19 mouse cellular contexts compared by ENCODE assay signal in genomic region chr1:132063096-132063495, GRCm38 (mm10). TPM values are rescaled to one million over a fixed set of nuclear protein-coding genes. Genes with fewer than 3 reads are reported as not detected.
A peak's percentile ranks its signal among the peaks of the same experiment; 100 is the strongest.
DNase-seq lines count a peak whose midpoint lies in the region; ATAC-seq and TF ChIP-seq lines count a peak whose summit lies in the region.
"Had no signal": no experiment of that assay in that cellular context is flagged by ENCODE, and none has a peak within 500 bp of the region (broad histone marks: within the 10 kb centered on the region; RNA-seq: fewer than 3 reads in every experiment).

No protein-coding gene starts in this region.

- peak overlapping the region; percentile 75; the same call in 1 of the 2 replicates for H3K27ac ChIP-seq in kidney, postnatal 0 days
- H3K27ac ChIP-seq: hindbrain, embryonic 12.5 days; hindbrain, embryonic 15.5 days had no signal

- H3K36me3 ChIP-seq in kidney, postnatal 0 days (ENCODE audit: insufficient read depth, low read length) = no peaks in the 10 kb centered on the region
- H3K36me3 ChIP-seq: hindbrain, embryonic 12.5 days; hindbrain, embryonic 15.5 days had no signal

- ATAC-seq in kidney, postnatal 0 days (replicated peaks; ENCODE audit: low FRiP score, low read depth) = no peak
- ATAC-seq in erythroid progenitor cell, adult 5-6 weeks (replicated peaks; ENCODE audit: low FRiP score, poor library complexity, severe bottlenecking) = no peak
- ATAC-seq: forebrain, embryonic 14.5 days; forebrain, postnatal 0 days had no signal

- no peaks in the 10 kb centered on the region; the same call in 1 of the 2 replicates for H3K27me3 ChIP-seq in kidney, postnatal 0 days (ENCODE audit: insufficient read depth, low read length)

- no peaks in the 10 kb centered on the region for H3K9me3 ChIP-seq in kidney, postnatal 0 days (replicated peaks; ENCODE audit: low read length)
- H3K9me3 ChIP-seq: hindbrain, embryonic 12.5 days; hindbrain, embryonic 15.5 days had no signal

- H3K4me3 ChIP-seq in kidney, postnatal 0 days (replicated peaks; ENCODE audit: low read depth, low read length) = no peak overlapping the region
- H3K4me3 ChIP-seq: gastrocnemius, adult 2 months; hindbrain, embryonic 12.5 days; hindbrain, embryonic 15.5 days had no signal

- 48% methylated on average over 4 of the region's 4 CpGs for WGBS in kidney, postnatal 0 days

- H3K4me1 ChIP-seq in kidney, postnatal 0 days (replicated peaks; ENCODE audit: insufficient read depth, low read length) = peaks cover 9% of the 10 kb centered on the region; the same call in 1 of the 2 replicates

- peak; percentile 64 to 79 for DNase-seq in adrenal gland, adult (ENCODE audit: inconsistent age in 2 of 2, low spot score in 1 of 2)
- DNase-seq in adrenal gland, postnatal 25 days = no peak
- no peak for DNase-seq in kidney, postnatal 0 days (ENCODE audit: low spot score)
- no peak for DNase-seq in kidney, postnatal 14 days
- peak; percentile 31 for DNase-seq in adrenal gland, postnatal 10 days
- DNase-seq in left cerebral cortex, postnatal 25 days (ENCODE audit: low spot score in 2 of 2) = no peak
- DNase-seq: B cell, adult 2 months; cerebellum, adult 18-20 months; cerebellum, adult 9-10 months; cerebellum, postnatal 14 days; forebrain, postnatal 0 days; gastrocnemius, adult 2 months; gastrocnemius, postnatal 14 days; heart, adult 11 months had no signal

- TF ChIP-seq CTCF in kidney, postnatal 0 days (IDR thresholded peaks at IDR 0.05; ENCODE audit: low read depth) = no peak

- no peak overlapping the region for H3K4me2 ChIP-seq in kidney, postnatal 0 days (ENCODE audit: low read length)
- H3K4me2 ChIP-seq: heart, embryonic 11.5 days; hindbrain, embryonic 12.5 days; hindbrain, embryonic 15.5 days had no signal

- H3K9ac ChIP-seq in kidney, postnatal 0 days (ENCODE audit: low read depth, low read length) = no peak overlapping the region
- H3K9ac ChIP-seq: forebrain, postnatal 0 days; hindbrain, embryonic 12.5 days; hindbrain, embryonic 15.5 days had no signal

- intact Hi-C loops in left cerebral cortex, postnatal 25 days (cut with DNase I) = no loop called here

RNA-seq across cellular contexts. Expression of gene Mfsd4a, which starts 4.8 kb away (rescaled TPM):
- 29.5 and 29.9 TPM in 2 replicates for total RNA-seq in adrenal gland, postnatal 25 days (2021)
- polyA plus RNA-seq in kidney, postnatal 0 days (2015; fragmentation: Nextera tagmentation; extraction: Ambion mirVana) = 25.1 and 27.3 TPM in 2 replicates
- total RNA-seq in adrenal gland, postnatal 10 days (2021) = 1 to 10 TPM; 4.1 to 5.4 TPM
- total RNA-seq in erythroid progenitor cell, adult 5-6 weeks (2015; ENCODE audit: low replicate concordance) = 0.72 TPM in 1 of 2 replicates, not detected in the other
- 0.15 and 5.4 TPM in 2 replicates for total RNA-seq in erythroid progenitor cell, adult 5-6 weeks (2017; ENCODE audit: low replicate concordance)
- total RNA-seq in left cerebral cortex, postnatal 25 days (2021) = 10 to 100 TPM; 73.5 to 87.6 TPM

RNA-seq across cellular contexts. Expression of gene Elk4, which starts 55.7 kb away (rescaled TPM):
- total RNA-seq in adrenal gland, postnatal 25 days (2021) = 100 and 117 TPM in 2 replicates
- polyA plus RNA-seq in kidney, postnatal 0 days (2015; fragmentation: Nextera tagmentation; extraction: Ambion mirVana) = 21.4 and 22.0 TPM in 2 replicates
- total RNA-seq in adrenal gland, postnatal 10 days (2021) = 100 to 1,000 TPM; 115 to 128 TPM
- total RNA-seq in erythroid progenitor cell, adult 5-6 weeks (2015; ENCODE audit: low replicate concordance) = 143 and 156 TPM in 2 replicates
- total RNA-seq in erythroid progenitor cell, adult 5-6 weeks (2017; ENCODE audit: low replicate concordance) = 66.2 and 68.6 TPM in 2 replicates
- 10 to 100 TPM; 52.6 TPM for total RNA-seq in left cerebral cortex, postnatal 25 days (2021)

Comparison
In these comparisons a context has a peak if more than half of its experiments do, and no peak if none do; other contexts are left out.
1. DNase-seq: peak in adrenal gland, adult (2 of 2) and adrenal gland, postnatal 10 days (single experiment); none in adrenal gland, postnatal 25 days (single experiment), kidney, postnatal 0 days (single experiment), kidney, postnatal 14 days (single experiment) and left cerebral cortex, postnatal 25 days (0 of 2).